Mouse (Mus musculus): Measurements from ENCODE around the gene Zfp945.

GRCm38 (mm10) chr17:22876316-22876715, 9.4 kb upstream of the Zfp945 start:
- TF ChIP-seq MYOD1 (IDR thresholded peaks at IDR 0.05; ENCODE audit: control insufficient read depth in 1 of 3, insufficient read length in 2 of 3, low read depth in 2 of 3) (no peak), POLR2AphosphoS2 (IDR thresholded peaks at IDR 0.05; ENCODE audit: insufficient read length, low read depth) (no peak), REST (IDR thresholded peaks at IDR 0.05; ENCODE audit: insufficient read depth, insufficient read length) (no peak), POLR2A (IDR thresholded peaks at IDR 0.05; ENCODE audit: insufficient read length, low read depth) (no peak), CEBPB (IDR thresholded peaks at IDR 0.05; ENCODE audit: insufficient read depth, poor library complexity, severe bottlenecking) (no peak), TCF12 (IDR thresholded peaks at IDR 0.05; ENCODE audit: insufficient read depth, poor library complexity, severe bottlenecking) (no peak), E2F4 (IDR thresholded peaks at IDR 0.05; ENCODE audit: insufficient read depth) (no peak), MAX (IDR thresholded peaks at IDR 0.05; ENCODE audit: low read depth) (no peak)
